Mouse (Mus musculus) kidney, embryonic 16.5 days (tissue): ENCODE results near the gene Ptpra. TPM values are rescaled to one million over a fixed set of nuclear protein-coding genes. Genes with fewer than 3 reads are reported as not detected.

Source experiments
- ATAC-seq: fragments of 200-750 bp; cut with Nextera tagmentation; 2 replicates; pipeline ENCODE4 v1.8.0; 2017; ENCODE audit warnings: moderate TSS enrichment; ENCODE audit not compliant: low FRiP score, low TSS enrichment
- H3K27ac ChIP-seq: fragments of 300-500 bp; sonication (generic); 2 replicates; pipeline ENCODE4 v1.5.1; 2014; ENCODE audit warnings: low read length
- H3K27me3 ChIP-seq: fragments of 300-500 bp; sonication (generic); 2 replicates; pipeline ENCODE4 v1.6.1; 2014; ENCODE audit warnings: low read length, control low read depth, mixed read lengths; ENCODE audit not compliant: insufficient read depth
- H3K36me3 ChIP-seq: fragments of 300-500 bp; sonication (generic); 2 replicates; pipeline ENCODE4 v1.6.1; 2014; ENCODE audit warnings: low read length, control low read depth, mixed read lengths; ENCODE audit not compliant: insufficient read depth
- H3K4me1 ChIP-seq: fragments of 300-500 bp; sonication (generic); 2 replicates; pipeline ENCODE4 v1.6.1; 2014; ENCODE audit warnings: low read length, control low read depth, mixed read lengths; ENCODE audit not compliant: insufficient read depth
- H3K4me2 ChIP-seq: fragments of 300-500 bp; sonication (generic); replicated peaks from 2 replicates; pipeline ENCODE4 v1.6.1; 2014; ENCODE audit warnings: low read depth, low read length
- H3K4me3 ChIP-seq: fragments of 300-500 bp; sonication (generic); 2 replicates; pipeline ENCODE4 v1.5.1; 2014; ENCODE audit warnings: mild to moderate bottlenecking, low read length
- H3K9ac ChIP-seq: fragments of 300-500 bp; sonication (generic); replicated peaks from 2 replicates; pipeline ENCODE4 v1.6.1; 2014; ENCODE audit warnings: low read length
- H3K9me3 ChIP-seq: fragments of 300-500 bp; sonication (generic); 2 replicates; pipeline ENCODE4 v1.6.1; 2016; ENCODE audit warnings: low read length, control low read depth
- WGBS: fragments of 180-500 bp; shearing (Covaris S2); extraction: QIAGEN DNeasy Blood & Tissue Kit; methylation state at CpG from one replicate; pipeline ENCODE4 v1.1.7; 2014; 5-methylcytosine and 5-hydroxymethylcytosine counted together
- polyA plus RNA-seq: library from polyadenylated mRNA; unstranded; fragments of >200 nt; fragmentation: Nextera tagmentation; extraction: Ambion mirVana; gene quantifications from 2 replicates; pipeline ENCODE4 v1.2.1, GENCODE M21; 2015

Gene Ptpra
- polyA plus RNA-seq, 1 experiment from 2014 or later: 91.6 TPM

DNA sequence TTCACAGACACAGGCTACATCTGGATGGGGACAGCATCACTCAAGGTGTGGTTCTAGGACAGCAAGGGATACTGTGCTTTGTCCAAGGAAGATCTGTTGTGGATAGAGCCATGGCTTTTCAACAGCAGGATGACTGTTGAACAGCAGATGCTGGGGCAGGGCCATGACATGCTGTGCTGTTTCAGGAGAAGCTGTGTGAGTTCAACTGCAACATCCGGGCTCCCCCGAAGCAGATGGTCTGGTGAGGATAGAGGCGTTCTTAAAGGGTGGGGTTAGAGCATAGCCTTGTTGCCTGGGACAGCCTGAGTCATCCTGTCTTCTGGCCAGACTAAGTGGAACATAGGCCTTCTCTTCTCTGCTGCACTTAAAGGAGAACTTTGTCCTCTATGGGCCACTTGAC lies 11.2 kb upstream of the Ptpra start:
- Histone ChIP-seq H3K4me3 (no peak overlapping the region), H3K9me3 (no peaks in the 10 kb centered on the region), H3K4me2 (no peak overlapping the region), H3K27ac (no peak overlapping the region), H3K27me3 (no peaks in the 10 kb centered on the region), H3K9ac (no peak overlapping the region), H3K4me1 (no peaks in the 10 kb centered on the region), H3K36me3 (peaks cover 62% of the 10 kb centered on the region)
- WGBS: 91% methylated on average over 3 of the region's 3 CpGs
- no peak for ATAC-seq

DNA sequence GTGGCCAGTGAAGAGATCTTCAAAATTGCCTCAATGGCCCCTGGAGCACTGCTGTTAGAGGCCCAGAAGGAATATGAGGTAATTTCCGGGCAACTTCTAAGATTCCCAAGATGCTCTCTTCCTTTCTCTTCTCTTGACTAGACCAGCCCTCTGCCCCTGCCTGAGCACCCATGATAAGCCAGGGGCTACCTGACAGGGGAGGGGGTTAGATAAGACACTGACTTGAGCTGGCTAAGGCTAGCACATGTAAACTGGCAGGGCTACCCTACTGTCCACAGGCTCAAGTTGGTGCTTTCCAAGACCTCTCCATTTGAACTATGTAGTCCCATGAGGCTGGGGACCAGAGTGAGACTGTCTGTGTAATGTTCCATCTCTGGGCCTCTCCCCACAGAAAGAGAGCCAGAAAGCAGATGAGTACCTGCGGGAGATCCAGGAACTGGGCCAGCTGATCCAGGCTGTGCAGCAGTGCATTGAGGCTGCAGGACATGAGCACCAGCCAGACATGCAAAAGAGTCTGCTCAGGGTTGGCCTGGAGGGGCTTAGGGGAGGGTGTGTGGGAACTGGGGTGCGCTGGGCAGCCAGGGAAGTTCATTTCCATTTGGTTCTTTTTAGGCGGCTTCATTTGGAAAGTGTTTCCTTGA lies 10.1 kb upstream of the Ptpra start:
- 90% methylated on average over 4 of the region's 4 CpGs for WGBS
- Histone ChIP-seq H3K36me3 (peaks cover 67% of the 10 kb centered on the region), H3K27me3 (no peaks in the 10 kb centered on the region), H3K9me3 (no peaks in the 10 kb centered on the region), H3K4me1 (no peaks in the 10 kb centered on the region), H3K4me2 (no peak overlapping the region), H3K4me3 (no peak overlapping the region), H3K9ac (no peak overlapping the region), H3K27ac (no peak overlapping the region)
- no peak for ATAC-seq

GRCm38 (mm10) chr2:130442162-130442561 lies 7.9 kb upstream of the Ptpra start:
- H3K4me2 ChIP-seq: no peak overlapping the region
- H3K9ac ChIP-seq: no peak overlapping the region
- no peak overlapping the region for H3K27ac ChIP-seq
- H3K9me3 ChIP-seq: no peaks in the 10 kb centered on the region
- no peaks in the 10 kb centered on the region for H3K27me3 ChIP-seq
- peaks cover 67% of the 10 kb centered on the region for H3K36me3 ChIP-seq
- H3K4me1 ChIP-seq: no peaks in the 10 kb centered on the region
- H3K4me3 ChIP-seq: no peak overlapping the region
- no peak for ATAC-seq
- WGBS: 94% methylated on average over 10 of the region's 10 CpGs

- ATAC-seq: no peak
- no peak overlapping the region for H3K27ac ChIP-seq
- no peaks in the 10 kb centered on the region for H3K27me3 ChIP-seq
- H3K9me3 ChIP-seq: no peaks in the 10 kb centered on the region
- peaks cover 10% of the 10 kb centered on the region for H3K36me3 ChIP-seq
- H3K9ac ChIP-seq: no peak overlapping the region
- no peak overlapping the region for H3K4me2 ChIP-seq
- no peak overlapping the region for H3K4me3 ChIP-seq
- peaks cover 31% of the 10 kb centered on the region for H3K4me1 ChIP-seq
Measured at GRCm38 (mm10) chr2:130448449-130448848, 1.6 kb upstream of the Ptpra start.

- H3K4me3 ChIP-seq: peak overlapping the region; percentile 95
- peak overlapping the region; percentile 90 for H3K4me2 ChIP-seq
- peaks cover 3% of the 10 kb centered on the region; the same call in 1 of the 2 replicates for H3K36me3 ChIP-seq
- H3K9me3 ChIP-seq: no peaks in the 10 kb centered on the region
- peak; percentile 2; the same call in 1 of the 2 replicates for ATAC-seq
- H3K9ac ChIP-seq: peak overlapping the region; percentile 95
- 2% methylated on average over 17 of the region's 17 CpGs for WGBS
- peaks cover 31% of the 10 kb centered on the region for H3K4me1 ChIP-seq
- no peaks in the 10 kb centered on the region for H3K27me3 ChIP-seq
- no peak overlapping the region for H3K27ac ChIP-seq
Measured at GRCm38 (mm10) chr2:130449021-130449793, 871 bp upstream of the Ptpra start.

- WGBS: under 1% methylated on average over 47 of the region's 47 CpGs
- ATAC-seq: peak; percentile 89
- H3K4me3 ChIP-seq: peak overlapping the region; percentile 95
- no peaks in the 10 kb centered on the region for H3K27me3 ChIP-seq
- peak overlapping the region; percentile 90 for H3K4me2 ChIP-seq
- no peaks in the 10 kb centered on the region for H3K36me3 ChIP-seq
- peak overlapping the region; percentile 95 for H3K9ac ChIP-seq
- H3K27ac ChIP-seq: peak overlapping the region; percentile 89
- H3K9me3 ChIP-seq: no peaks in the 10 kb centered on the region
- peaks cover 31% of the 10 kb centered on the region for H3K4me1 ChIP-seq
Measured at GRCm38 (mm10) chr2:130450434-130450796, 337 bp downstream of the Ptpra start.

GRCm38 (mm10) chr2:130451086-130451726 lies 1.1 kb downstream of the Ptpra start:
- H3K9me3 ChIP-seq: no peaks in the 10 kb centered on the region
- WGBS: 44% methylated on average over 14 of the region's 14 CpGs
- H3K27me3 ChIP-seq: no peaks in the 10 kb centered on the region
- ATAC-seq: no peak
- peak overlapping the region; percentile 90 for H3K4me2 ChIP-seq
- peaks cover 34% of the 10 kb centered on the region for H3K4me1 ChIP-seq
- no peaks in the 10 kb centered on the region for H3K36me3 ChIP-seq
- peak overlapping the region; percentile 95 for H3K4me3 ChIP-seq
- H3K9ac ChIP-seq: peak overlapping the region; percentile 95
- no peak overlapping the region for H3K27ac ChIP-seq

GRCm38 (mm10) chr2:130451727-130452090 lies 1.6 kb downstream of the Ptpra start:
- Histone ChIP-seq H3K27me3 (no peaks in the 10 kb centered on the region), H3K4me1 (peaks cover 34% of the 10 kb centered on the region), H3K9me3 (no peaks in the 10 kb centered on the region), H3K27ac (no peak overlapping the region), H3K4me3 (peak overlapping the region; percentile 95), H3K4me2 (peak overlapping the region; percentile 90), H3K36me3 (no peaks in the 10 kb centered on the region), H3K9ac (peak overlapping the region; percentile 95)
- 52% methylated on average over 3 of the region's 3 CpGs for WGBS
- no peak for ATAC-seq

GRCm38 (mm10) chr2:130452266-130452665 lies 2.2 kb downstream of the Ptpra start:
- H3K27ac ChIP-seq: no peak overlapping the region
- peaks cover 34% of the 10 kb centered on the region for H3K4me1 ChIP-seq
- H3K4me2 ChIP-seq: no peak overlapping the region
- no peaks in the 10 kb centered on the region for H3K36me3 ChIP-seq
- H3K27me3 ChIP-seq: no peaks in the 10 kb centered on the region
- WGBS: 66% methylated on average over 2 of the region's 2 CpGs
- no peak overlapping the region for H3K4me3 ChIP-seq
- no peak for ATAC-seq
- no peaks in the 10 kb centered on the region for H3K9me3 ChIP-seq
- no peak overlapping the region for H3K9ac ChIP-seq

DNA sequence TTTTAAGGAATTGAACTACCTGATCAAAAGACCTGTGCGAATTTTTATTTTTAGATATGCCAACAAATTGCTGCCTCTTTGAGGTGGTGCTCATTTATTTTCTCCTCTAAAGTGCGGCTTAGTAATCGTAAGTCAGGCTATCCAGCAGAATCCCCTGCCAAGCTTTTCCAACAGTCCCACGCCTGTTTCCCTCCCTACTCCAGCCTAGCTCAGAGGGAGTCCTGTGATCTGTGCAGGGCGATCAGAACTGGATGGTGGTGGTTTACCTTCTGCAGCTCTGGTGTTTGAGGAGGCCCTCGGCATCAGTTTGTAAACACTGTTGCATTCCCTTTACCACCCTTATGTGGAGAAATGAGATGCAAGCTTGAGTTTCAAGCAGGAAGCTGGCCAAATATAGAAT lies 3.3 kb downstream of the Ptpra start:
- no peak overlapping the region for H3K9ac ChIP-seq
- H3K4me3 ChIP-seq: no peak overlapping the region
- H3K27me3 ChIP-seq: no peaks in the 10 kb centered on the region
- WGBS: 67% methylated on average over 6 of the region's 6 CpGs
- peaks cover 34% of the 10 kb centered on the region for H3K4me1 ChIP-seq
- H3K36me3 ChIP-seq: no peaks in the 10 kb centered on the region
- H3K27ac ChIP-seq: no peak overlapping the region
- no peak for ATAC-seq
- no peaks in the 10 kb centered on the region for H3K9me3 ChIP-seq
- H3K4me2 ChIP-seq: no peak overlapping the region
